Mouse (Mus musculus) heart, adult 11 months (tissue): ENCODE measurements at regions not wholly inside any gene's neighbourhood (a gene's known extent, or its start where the extent isn't known, plus 50 kb on each side); places are given as distances from the start of the nearest gene placed in this dataset.

Experiments used
- DNase-seq: peaks from one replicate; pipeline ENCODE4 v3.0.0; 2022

DNA sequence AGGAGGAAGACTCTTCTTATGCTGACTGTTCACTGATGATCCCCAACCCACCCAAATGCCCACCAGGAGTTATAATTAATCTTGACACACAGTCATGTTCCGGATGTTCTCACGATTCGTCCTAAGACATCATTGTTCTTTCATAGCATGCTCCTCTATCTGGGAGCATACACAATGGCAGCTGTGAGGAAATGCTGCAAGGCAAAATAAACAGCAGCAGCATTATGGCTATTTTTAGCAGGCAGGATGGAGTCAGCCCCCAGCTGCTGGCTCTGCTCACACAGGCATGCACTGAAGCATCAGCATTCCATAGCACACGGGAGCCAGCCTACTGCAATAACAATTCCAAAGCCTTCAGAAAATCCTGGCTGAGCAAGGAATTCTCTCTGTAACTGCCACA is 696.0 kb downstream of the Rps29 start:
- peak; percentile 90 for DNase-seq

DNA sequence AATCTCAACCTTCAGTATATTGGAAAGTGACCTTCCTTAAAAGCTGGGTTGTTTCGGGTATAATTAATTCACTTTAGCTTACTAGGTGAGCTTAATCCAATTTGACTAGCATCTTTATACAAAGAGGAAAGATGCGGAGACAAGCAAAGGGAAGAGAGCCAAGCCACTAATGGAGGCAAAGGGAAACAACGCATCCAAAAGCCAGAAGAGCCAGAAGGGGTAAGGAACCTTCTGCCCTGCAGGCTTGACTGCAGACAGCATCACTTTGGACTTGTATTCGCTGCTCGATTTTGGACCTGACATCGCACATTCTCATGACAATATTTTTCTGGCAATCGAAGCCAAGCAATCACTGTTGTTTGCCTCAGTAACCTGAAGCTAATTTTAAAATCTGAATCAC is 700.8 kb downstream of the Rps29 start:
- no peak for DNase-seq

DNA sequence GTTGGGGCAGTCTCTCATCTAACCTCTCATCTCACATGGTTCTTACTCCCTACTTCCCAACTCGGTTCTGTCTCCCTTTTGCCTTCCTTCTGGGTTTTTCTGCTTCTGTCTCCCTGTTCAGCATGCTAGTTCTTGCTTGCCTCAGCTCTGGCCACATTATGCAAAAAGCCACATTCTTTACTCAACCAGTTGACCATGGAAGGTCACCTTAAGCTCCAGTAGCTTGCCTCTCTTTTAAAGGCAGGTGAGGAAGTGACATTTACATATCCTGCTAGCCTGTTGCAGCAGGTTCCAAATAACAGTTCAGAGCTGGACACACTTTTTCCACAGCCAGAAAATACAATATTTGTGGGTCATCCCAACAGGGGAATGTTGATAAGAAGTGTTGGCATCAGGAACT is 732.4 kb downstream of the Rps29 start:
- DNase-seq: no peak

DNA sequence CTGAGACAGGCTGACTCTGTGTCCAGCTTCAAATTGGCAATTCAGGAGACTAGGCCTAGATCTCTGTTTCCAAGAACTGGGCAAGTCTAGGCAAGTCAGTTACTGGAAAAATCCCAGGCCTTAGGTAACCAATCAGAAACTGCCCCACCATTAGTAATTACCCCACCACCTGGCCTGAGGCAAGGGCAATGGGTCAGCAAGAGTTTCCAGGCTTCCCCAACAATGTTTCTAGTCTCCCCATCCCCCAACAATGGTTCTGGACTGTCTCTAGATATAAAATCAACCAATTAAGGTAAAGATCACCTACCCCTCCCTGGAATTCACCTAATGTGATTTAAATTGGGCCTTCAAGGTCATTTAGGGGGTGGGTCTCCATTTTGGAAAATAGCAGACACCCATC is 734.0 kb downstream of the Rps29 start:
- no peak for DNase-seq
